Mouse (Mus musculus): ENCODE data around the gene Grin2c.

DNA sequence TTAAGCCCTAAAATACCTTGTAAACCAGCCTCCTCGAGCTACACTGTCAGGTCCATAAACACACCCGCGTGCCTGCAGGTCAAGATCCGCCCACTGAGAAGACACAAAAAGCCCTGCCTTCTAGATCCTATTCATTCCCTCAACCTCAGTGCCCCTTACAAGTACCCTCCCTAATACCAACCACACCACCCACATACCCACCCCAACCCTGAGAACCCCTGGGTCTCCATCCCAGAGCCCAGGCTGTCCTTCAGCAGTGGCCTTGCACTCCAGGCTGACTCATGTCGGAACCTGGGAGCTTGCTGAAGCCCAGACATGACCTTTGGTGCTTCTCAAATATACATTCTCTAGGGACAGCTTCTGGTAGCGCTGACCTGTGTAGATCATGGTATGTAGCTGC lies 7.7 kb upstream of the Grin2c start:
- TF ChIP-seq MYOG (IDR thresholded peaks at IDR 0.05; ENCODE audit: control insufficient read depth, extremely low read depth, insufficient read length) (no peak), CTCF (IDR thresholded peaks at IDR 0.05; ENCODE audit: control insufficient read depth, insufficient read depth, insufficient read length) (no peak), CEBPB (IDR thresholded peaks at IDR 0.05; ENCODE audit: low read depth) (no peak), MAX (IDR thresholded peaks at IDR 0.05) (no peak), USF1 (IDR thresholded peaks at IDR 0.05; ENCODE audit: low read depth) (no peak), MYOD1 (IDR thresholded peaks at IDR 0.05; ENCODE audit: control insufficient read depth, insufficient read length, low read depth) (no peak), FOSL1 (IDR thresholded peaks at IDR 0.05; ENCODE audit: insufficient read depth, low read length, poor library complexity, severe bottlenecking) (no peak)
